Mouse (Mus musculus) telencephalon, adult 2 months (tissue): ENCODE data around the gene Huwe1.

ENCODE experiments used
- DNase-seq: peaks from one replicate; pipeline ENCODE4 v3.0.0-alpha.2; 2011; ENCODE audit warnings: low read depth, low spot score

The Huwe1 gene

DNA sequence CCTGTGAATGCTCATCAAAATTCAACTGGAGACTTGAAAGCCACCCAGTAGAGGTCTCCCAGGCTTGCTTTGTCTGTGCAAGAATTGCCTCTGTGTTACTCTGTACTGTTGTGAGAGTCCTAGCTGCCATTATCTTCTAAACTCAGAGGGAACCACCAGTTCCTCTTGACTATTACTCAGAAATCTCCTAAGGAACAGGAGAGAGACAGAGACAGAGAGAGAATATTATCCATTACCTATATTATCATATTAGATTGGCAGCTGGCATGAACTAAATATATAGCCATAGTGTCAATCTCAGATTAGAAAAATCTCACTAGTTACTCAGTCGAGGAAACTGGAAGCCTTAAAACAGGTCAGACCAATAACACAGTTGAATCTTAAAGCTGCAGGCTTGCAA lies 149.6 kb downstream of the Huwe1 start:
- no peak for DNase-seq

DNA sequence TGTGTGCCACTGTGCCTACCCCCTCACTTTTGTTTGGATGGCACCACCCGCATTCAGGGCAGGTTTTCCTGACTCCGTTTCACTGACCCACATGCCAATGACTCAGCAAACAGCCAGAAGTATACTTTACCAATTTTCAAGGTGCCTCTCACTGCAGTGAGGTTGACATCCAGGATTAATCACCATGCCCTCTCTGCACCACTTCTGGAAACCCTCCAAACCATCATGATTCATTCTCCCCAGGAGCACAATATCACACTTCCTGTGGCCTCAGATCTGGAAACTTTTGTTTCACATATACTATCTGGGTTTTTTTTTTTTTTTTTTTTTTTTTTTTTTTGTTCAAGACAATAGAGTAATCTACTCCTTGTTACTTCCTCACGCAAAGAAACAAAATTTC lies 150.6 kb downstream of the Huwe1 start:
- DNase-seq: no peak
